Mouse (Mus musculus): ENCODE data around the gene Usp10.

DNA sequence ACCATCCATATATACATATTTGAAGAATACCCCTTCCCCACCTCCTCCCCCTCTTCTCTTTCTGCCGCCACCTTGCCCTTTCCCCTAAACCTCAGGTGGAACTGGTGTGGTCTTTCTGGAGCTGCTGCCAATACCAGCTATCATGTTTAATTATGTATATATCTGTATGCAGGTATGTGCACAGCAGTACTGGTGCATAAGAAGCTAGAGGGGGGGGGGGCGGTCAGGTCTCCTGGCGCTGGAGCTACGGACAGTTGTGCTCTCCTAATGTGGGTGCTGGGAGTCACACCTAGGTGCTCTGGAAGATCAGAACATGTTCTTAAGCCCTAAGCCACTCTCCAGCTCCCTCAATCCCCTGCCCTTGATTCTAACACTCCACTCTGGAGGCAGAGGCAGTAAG is 13.1 kb upstream of the Usp10 start:
- TF ChIP-seq CTCF (IDR thresholded peaks at IDR 0.05; ENCODE audit: insufficient read depth, low read depth, low read length) (no peak), POLR2A (IDR thresholded peaks at IDR 0.05; ENCODE audit: insufficient read depth, low read depth, low read length) (no peak)
